Mouse (Mus musculus) layer of hippocampus, postnatal 36 days (tissue): Measurements from ENCODE around the gene Zdhhc1. TPM values are rescaled to one million over a fixed set of nuclear protein-coding genes. Genes with fewer than 3 reads are reported as not detected.

Experiments
- DNase-seq, 2 experiments: peaks; one replicate each; pipeline ENCODE4 v3.0.0; 2022
- total RNA-seq, 2 experiments: library from RNA; stranded (reverse); gene quantifications; 2 replicates each; pipeline ENCODE4 v1.2.3; 2021

Zdhhc1 gene
- total RNA-seq, 2 experiments from 2014 or later, result 32.8 to 37.6 TPM

DNA sequence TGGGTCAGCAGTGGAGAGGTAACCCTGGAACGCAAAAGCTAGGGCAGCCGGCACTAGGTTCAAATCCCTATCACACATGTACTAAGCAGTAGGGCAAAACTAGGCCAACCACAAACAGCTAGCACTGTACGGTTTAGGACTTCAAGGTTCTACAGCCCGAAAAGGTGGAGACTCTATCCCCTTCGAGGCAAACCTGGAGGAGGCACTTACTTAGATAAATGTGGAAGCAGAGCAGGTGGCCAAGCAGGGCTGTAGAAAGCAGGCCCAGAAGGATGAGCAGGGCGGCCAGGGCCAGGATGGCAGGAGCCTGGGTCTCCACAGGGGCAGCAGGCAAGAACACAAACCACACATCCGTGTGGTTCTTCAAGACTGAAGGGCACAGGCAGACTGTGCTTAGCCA is 20.5 kb downstream of the Zdhhc1 start:
- DNase-seq, result no peak

DNA sequence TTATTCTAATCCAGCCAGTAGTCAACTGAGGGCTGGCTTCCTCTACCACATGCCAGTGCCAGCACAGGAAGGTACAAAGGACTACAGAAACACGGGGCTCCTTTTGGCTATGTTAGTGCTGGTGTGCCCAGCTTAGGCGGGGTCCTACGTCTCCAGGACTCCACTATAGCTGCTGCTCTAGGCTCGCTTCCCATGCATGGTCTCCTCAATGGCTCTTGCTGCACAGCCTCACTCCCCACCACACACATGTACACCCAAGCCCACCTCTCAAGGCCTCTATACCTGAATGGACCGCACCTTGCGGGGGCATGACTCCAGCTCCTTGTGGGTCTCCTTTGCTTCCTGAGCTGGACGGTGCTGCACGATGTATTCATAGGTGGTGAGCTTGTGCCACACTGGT is 21.0 kb downstream of the Zdhhc1 start:
- no peak for DNase-seq

DNA sequence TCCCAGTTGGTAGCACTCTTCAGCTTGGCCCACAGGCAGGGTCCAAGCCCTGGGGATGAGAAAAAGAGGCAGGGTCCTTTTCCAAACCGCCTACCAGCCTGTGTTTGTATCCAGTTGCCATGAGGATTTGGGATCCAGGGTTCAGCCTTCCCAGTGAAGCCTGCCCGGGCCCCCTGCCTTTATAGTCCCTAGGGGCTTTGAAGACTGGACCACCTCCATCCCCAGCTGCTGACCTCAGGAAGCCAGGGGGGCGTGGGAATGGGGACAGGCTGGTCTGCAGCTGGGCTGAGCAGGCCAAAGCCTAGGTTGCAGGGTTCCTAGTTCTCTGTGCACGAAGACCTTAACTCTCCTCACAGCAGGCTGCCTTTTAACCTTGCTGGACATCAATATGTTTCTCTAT is 21.4 kb downstream of the Zdhhc1 start:
- no peak for DNase-seq

DNA sequence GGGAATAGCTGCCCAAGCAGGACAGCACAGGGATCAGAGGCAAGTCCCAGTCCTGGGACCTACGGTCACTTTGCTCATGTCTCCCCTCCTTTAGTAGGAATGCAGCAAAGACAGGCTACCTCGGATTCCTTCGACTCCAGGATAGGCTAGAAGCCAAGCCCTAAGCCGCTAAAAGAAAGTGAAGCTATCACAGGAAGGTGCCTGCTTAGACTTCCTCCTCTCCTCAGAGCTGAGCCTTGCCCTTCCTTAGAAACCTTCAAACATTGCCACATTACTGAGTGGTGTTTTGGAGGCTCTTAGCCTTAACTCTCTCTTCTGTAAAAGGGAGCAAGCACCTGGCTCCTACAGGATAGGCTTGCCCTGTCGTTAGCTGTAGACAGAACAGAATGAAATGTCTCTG is 22.0 kb downstream of the Zdhhc1 start:
- DNase-seq, result no peak

DNA sequence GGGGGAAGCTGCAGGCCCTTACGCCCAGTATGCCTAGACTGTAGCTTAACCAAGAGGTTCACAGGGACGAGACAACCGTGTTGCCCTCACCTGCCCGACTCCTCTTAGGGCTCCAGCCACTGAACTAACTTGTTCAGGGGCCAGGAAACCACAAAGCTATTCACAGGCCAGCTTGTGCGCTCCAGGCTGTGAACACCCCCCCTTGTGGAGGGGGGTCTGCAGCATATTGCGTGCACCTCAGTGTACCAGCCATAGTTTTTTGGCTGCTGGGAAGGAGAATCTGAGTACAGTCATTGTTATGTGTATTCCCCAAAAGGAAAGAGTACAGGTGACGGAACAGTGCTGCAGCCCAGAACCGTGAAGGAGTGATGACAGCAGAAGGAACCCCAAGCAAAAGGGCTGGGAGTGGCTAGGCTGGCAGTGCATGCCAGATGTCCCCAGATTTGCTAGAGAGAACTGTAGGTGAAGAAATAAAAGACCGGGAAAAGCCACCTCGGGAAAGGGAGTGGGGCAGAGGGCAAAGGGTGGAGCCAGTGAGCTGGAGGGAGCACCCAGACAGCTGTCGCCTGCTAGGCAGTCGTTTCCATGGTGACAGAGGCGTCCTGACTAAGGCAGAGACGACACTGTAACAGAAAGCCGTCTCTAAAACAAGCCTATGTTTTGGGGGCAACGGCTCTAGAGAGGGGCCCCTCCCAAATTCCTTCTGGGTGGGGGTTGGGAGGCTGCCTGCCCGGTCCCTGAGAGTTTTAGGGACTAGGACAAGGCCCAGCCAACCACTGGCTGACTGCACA is 22.7 kb downstream of the Zdhhc1 start:
- no peak for DNase-seq

DNA sequence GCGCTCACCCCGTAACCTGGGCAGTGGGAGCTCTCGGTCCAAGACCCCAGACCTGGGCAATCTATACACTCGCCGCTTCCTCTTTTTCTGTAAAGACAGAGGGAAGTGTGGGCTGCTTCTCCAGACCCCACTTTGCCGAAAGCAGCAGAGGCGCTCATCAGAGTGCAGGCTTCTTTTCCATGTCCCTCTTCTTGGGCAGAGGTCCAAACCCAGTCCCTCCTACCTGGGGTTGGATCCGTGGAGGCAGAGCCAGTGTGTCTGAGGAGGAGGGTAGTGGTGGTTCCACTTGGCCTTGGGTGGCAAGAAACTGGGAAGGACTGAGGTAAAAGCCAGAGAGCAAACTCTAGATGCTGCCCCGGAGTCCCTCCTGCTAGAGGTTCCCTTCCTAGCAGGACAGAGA is 23.7 kb downstream of the Zdhhc1 start:
- DNase-seq, result no peak

DNA sequence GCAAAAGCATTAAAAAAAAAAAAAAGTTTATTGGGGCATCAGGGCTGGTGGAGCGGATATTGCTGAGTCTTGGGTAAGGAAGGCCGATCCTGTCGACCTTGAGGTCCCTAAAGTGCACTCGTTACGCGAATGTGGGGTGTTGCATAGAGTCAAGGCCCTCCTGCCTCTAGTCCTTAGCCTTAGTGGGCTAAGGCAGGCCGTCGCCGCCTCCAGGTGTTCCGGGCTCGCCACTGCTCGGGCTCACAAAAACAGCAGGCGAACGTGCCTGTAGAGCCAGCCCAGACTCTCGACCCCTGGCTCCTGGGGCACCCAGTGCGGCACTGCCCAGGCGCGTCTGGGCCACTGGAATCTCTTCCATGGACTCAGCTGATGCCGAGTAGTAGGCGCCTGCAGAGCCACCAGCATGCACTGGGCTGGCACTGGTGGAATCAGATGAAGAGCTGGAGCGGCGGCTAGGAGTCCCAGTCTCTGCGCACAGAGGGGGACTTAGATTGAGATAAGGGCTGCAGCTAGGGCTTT is 24.2 kb downstream of the Zdhhc1 start:
- no peak for DNase-seq

DNA sequence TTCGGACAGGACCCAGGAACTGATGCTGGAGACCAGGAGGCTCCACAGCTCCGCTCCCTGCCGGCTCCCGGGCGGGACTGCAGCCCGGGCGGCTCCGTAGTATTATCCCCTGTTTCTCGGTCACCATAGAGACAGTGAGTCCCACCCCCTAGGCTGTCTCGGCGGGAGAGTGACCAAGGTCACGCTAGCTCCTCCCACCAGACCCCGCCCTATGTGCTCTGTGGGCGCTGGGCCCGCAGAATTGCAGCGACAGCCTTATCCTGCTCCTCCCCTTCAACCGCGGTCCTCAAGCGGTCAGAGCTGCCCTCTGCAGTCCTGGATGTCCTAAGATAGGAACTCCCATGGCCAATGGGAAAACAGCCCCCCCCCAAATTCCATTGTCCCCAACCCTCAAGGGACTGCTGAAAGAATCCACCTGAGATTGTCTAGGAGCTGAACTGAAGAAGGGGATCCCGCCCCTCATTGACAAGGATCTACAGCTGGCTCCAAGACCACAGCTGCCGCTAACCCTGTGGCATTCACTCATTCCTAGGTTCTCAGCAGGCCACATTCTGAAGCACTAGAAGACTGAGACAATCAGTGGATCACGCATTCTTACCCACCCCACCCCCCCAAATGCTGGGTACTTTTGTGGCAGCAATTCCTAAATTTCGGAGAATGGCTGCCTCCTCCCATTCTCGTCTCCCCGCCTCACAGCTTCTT is 25.2 kb downstream of the Zdhhc1 start, which contains the start of gene Tppp3:
Tppp3 (minus strand) TSS at position 213 of the 702 bp plus-strand sequence.
- DNase-seq, result peak; percentile 80 to 83

DNA sequence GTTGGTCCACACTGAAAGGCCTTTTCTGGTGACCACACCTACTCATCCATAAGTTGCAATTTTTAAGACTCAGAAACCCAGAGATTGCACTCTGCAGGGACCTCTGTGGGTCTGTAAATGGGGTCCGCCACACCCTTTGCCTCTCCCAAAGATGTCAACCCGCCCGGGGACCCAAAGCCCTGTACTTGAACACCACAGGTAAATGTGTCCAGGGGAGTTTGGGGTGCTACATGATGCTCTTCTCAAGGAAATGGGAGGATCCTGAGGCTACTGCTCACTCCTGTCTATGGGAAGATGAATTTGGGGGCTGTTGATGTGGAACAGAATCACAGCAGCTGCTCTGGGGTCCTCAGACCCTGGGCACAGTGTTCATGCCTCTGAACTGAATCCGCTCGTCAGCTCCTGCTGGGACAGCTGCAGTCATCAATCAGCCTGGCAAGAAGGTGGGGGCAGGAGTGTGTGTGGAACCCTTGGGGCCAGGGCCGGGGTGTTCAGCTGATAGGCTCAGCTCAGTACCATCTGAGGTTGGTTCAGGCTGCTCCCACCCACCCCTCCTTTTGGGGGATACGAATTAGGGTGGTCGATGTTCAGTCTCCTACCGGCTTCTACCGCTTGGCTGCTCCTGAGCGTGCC is 25.9 kb downstream of the Zdhhc1 start:
- DNase-seq, result no peak

DNA sequence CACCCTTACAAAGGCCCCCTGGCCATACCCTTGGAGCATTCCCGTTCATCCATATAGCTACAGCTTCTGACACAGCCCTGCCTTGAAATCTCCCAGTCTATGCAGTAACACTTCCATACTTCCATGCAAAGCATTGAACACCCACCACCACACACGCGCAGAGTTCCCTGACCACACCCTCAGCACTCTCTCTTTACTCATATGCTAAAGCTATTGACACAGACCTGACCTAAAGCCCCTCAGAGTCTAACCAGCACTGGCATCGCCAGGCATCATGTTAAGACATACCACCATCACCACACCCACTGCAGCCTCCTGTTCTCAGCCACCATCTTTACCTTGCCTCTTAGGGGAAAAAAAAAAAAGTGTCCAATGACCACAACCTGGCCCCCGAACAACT is 26.4 kb downstream of the Zdhhc1 start:
- DNase-seq, result no peak

DNA sequence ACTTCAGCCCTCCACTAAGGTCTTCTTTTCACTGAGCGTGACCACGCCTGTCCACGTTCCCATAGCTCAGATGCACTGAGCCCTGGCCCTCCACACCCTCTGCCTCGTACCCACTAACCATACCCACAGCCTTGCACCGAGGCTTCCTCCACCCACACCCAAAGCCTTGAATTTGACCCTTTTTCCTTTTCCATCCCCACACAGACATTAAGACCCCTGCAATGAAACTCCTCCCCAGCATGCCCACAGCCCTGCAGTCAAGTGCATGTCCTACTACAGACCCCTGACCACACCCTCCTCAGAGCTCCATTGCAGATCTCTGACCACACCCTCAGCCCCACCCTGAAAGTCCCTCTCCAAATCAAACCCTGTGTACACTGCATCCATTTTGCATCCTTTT is 26.9 kb downstream of the Zdhhc1 start:
- DNase-seq, result no peak

DNA sequence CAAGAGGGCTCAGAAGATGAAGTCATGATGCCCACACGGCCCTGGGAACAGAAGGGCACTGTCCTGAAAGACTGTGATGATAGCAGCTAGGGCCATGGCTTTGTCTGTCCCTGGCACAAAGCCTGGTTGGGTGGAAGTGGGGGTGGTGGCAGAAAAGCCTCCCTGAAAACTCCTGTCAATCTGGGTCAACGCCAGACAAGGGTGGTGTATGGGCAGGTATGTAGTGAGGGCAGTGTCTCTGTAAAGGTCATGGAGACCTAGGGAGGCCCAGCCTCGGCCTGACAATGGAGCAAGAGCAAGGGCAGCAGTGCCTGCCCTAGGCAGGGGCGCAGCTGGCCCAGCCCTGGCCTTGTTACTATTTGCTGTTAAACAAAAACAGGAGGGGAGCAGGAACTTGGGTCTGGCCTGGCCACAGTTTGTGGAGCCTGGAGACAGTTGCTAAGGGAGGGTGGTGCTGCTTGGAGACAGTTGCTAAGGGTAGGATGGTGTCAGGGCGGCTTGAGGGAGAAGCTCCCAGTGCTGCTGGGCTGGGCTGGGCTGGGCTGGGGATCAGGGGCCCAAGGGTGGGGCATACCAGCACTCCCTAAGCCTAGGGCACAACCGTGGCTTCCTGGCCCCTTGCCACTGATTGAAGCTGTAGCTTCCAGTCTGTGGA is 27.5 kb downstream of the Zdhhc1 start:
- peak; percentile 61 to 66 for DNase-seq

DNA sequence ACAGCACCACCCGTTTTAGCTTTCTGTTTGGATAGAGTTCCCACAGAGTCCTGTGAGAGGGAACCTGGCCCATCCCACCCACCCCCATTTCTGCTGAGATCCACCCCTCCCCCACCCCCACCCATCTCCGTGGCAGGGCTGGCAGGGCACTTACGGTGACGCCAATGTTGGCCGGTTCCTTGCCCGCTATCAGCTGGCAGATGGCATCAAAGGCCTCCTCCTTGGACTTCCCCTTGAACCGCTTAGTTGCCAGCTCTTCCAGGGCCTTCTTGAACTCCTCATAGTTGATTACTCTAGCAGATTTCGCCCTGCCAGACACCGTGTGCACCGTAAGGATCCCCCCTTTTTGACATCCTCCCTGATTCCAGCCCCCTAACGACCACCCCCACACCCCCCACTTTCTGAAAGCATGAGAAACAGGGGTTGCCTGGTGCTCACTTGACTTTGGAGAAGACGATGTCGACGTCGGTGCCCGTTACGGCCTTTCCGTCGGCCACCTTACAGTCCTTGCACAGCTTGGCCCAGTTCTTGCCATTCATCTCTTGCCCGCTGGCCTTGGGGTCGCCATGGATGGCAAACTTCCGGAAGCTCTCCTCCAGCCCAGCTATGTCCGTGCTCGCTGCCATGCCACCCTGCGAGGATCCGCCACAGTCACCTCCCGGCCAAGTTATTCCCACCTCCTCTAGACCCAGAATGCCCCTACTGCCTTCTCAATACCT is 28.5 kb downstream of the Zdhhc1 start:
- DNase-seq, result no peak

DNA sequence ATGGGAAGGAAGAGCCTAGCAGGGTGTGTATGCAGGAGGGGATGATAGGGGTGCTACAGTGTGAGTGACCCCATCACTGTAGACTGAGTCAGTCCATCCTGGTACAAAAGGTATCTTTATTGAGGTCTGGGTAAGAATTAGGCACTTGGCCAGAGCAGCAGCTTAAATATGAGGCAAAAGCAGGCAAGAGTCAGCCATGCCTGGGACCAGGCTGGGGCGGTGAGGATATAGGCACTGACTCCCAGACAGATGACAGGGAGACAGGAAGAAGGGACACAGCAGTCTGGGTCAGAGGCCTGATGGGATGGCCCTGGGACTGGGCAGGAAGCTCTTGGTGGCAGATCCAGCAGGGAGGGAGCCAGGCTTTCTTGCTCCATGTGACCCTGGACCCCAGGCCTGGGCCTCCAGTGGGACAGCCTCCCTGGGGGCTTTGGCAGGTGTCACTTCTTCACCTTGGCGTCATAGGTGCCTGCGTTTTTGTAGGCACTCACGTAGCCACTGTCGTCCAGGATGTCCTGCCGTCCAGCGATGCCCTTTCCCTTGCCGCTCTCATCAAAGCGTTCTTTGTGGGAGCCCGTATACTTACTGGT is 29.2 kb downstream of the Zdhhc1 start:
- no peak for DNase-seq

DNA sequence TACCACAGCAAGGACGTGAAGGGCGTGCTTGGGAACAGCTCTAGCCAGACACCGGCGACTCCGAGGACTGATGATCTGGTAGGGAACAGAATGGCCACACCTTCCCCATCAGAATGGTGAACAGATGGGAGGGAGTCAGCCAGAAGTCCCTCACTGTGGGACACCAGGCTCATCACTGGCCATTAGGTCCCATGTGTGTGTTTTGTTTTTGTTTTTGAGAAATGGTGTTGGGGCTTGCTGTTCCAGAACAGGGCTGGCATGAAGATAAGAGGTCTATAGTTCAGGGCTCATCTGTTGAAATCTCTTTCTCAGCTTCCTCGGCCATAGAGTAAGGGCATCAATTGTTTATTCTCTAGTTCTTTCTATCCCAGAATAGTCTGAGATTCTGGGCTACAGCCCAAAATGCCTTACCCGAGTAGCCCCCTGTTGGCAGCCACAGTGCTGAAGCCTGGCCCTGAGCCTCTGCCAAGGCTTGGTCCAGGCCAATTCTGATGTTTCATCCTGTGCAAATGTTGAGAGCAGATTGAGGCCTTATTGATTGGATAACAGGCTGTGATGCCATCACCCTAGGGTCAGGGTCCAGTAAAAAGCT is 29.9 kb downstream of the Zdhhc1 start:
- peak; percentile 69 to 72 for DNase-seq

DNA sequence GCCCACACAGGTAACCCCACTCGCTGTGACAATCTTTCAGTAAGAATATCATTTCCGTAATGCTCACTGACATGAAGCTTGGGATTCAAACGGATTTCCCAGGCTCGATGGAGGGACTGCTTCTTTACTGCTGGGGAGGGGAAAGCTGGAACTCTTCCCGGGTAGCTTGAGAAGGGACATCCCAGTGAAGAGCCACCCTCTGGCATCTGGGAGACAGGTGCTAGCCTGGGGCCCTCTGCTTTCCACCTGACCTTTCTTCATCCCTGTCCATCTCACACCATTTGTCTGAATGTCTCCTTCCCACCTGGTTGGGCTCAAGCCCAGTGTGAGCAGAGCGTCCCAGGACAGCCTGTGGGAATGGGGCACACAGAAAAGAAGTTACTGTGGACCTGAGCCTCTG is 30.5 kb downstream of the Zdhhc1 start:
- no peak for DNase-seq

DNA sequence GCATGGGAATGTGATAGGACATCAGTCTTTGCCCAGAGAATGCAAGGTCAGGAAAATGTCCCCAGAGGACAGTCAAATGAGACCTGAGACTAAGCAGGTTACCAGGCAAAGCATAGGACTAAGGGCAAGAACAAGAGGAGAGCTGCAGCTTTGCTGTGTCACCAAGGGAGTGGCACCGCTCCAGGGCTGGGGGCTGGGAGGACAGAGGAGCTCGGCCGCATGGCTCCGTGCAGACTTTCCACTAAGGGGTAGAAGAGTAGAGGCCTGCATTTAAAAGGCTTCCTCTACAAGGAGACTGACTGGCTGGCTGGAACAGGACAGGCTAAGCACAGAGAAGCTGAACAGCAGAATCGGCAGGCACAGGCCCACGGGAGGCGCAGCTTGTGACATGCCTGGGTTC is 32.1 kb downstream of the Zdhhc1 start:
- no peak for DNase-seq

DNA sequence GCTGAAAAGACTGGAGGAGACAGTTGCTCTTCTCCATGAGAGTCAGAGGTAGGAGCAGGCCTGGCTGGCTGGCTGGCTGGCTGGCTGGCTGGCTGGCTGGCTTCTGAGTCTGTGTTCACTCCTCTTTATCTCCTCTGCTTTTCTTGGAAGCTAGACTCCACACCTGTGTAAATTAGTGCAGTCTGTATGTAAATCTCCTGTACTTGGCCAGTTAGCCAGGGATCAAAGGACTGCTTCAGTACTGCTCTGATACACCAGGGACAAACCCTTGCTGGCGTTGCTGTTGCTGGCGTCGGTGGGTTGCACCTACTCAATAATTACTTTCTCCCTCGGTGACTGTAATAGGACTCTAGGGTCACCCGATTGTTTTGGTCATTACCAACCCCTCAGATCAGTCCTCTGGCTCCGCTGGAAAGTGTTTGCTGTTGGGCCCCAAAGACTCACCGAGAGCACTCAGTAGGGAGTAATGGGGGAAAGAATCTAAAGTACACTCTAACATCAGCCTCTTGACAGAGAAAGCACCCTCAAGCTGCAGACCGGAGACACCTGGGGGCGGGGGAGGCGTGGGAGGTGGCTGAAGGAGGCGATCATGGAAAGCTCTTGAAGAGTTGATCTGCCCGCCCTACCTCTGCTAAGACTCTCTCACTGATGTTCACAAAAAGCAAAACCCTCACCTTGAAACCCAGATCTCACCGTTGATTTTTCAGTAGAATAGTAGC is 35.5 kb downstream of the Zdhhc1 start:
- no peak for DNase-seq

DNA sequence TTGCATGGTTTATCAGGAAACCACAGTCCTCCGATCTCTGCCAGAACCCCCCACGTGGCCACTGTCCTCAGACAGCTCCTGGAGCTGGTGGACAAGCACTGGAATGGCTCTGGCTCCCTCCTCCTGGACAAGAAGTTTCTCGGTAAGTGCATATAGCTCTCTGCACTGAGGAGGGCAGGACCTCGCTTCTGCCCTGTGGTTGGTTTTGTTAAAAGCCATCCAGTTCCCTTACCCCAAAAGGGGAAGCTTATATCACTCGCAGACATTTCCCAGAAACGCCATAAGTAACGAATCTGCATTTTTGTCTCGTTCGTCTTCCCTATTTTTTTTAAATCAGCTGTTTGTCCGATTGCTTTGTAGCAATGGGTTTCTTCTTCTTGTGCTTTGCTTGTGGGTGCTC is 41.5 kb downstream of the Zdhhc1 start:
- DNase-seq, result no peak

DNA sequence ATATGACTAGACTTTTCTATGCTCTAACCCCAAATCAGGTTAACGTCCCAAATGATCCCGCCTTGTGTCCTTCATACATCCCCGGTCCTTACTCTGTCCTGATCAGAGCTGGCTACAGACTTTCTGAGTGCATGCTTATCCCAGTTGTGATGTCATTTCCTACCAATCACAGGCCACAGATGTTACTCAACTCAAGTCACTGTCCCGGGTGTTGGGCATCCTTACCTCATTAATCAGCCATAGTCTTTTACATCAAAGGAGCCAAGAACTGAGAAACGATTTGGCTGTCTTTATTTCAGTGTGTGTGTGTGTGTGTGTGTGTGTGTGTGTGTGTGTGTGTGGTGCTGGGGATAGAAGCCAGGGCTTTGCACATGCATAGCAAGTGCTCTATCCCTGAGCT is 42.6 kb downstream of the Zdhhc1 start:
- DNase-seq, result no peak

DNA sequence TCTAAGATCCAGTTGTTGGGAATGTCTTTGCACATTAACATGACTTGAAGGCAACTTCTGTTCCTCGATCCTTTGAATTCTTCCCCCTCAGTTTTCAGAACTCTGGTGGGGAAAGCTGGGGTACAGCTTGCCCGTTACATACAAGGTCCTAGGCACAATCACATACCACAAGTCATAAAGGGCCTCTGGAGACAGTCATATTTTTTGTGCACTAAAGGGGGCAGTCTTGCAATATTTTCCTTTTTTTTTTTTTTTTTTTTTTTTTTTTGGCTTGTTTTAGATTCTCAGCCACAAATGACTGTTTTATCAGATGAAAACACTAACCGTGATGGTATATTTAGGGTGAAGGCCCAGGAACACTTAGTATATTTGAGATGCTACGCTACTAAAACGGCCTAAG is 43.4 kb downstream of the Zdhhc1 start:
- no peak for DNase-seq
